12 mouse cellular contexts compared by ENCODE assay signal in the genomic region with DNA sequence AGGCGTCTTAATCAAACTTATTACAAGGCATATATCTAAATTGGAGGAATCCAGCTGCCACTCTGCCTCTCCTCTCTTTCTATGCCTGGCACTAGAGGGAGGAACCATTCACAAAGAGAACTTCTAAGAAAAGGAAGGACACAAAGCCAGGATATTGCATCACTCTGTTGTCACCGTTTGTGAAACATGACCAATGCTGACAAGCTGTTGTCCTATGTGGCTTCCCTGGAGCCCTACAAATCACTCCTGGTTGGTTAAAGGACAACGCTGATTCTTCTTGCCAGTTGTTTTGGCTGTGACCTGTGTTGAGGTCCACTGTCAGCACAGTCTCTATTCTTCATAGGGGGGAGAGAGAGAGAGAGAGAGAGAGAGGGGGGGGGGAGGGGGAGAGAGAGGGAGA. TPM values are rescaled to one million over a fixed set of nuclear protein-coding genes. Genes with fewer than 3 reads are reported as not detected.
A peak's percentile ranks its signal among the peaks of the same experiment; 100 is the strongest.
DNase-seq lines count a peak whose midpoint lies in the region; ATAC-seq and TF ChIP-seq lines count a peak whose summit lies in the region.
"Had no signal": no experiment of that assay in that cellular context is flagged by ENCODE, and none has a peak within 500 bp of the region (broad histone marks: within the 10 kb centered on the region; RNA-seq: fewer than 3 reads in every experiment).

No protein-coding gene starts in this region.

- H3K4me3 ChIP-seq in lung, embryonic 16.5 days (ENCODE audit: low read length), result no peak overlapping the region
- H3K4me3 ChIP-seq in stomach, postnatal 0 days (ENCODE audit: low read depth, low read length), result no peak overlapping the region
- H3K4me3 ChIP-seq: kidney, embryonic 15.5 days; neural tube, embryonic 13.5 days had no signal

- H3K9ac ChIP-seq in lung, embryonic 16.5 days (ENCODE audit: low read length), result no peak overlapping the region
- no peak overlapping the region for H3K9ac ChIP-seq in stomach, postnatal 0 days (ENCODE audit: low read length)
- H3K9ac ChIP-seq: kidney, embryonic 15.5 days; neural tube, embryonic 13.5 days had no signal

- no peak for TF ChIP-seq EP300 in stomach, postnatal 0 days (optimal IDR thresholded peaks at IDR 0.05)

- WGBS in lung, embryonic 16.5 days, result 47% methylated on average over 3 of the region's 3 CpGs
- 52% methylated on average over 3 of the region's 3 CpGs for WGBS in stomach, postnatal 0 days

- H3K27me3 ChIP-seq in lung, embryonic 16.5 days (ENCODE audit: control insufficient read depth, insufficient read depth, low read depth, low read length), result no peaks in the 10 kb centered on the region
- H3K27me3 ChIP-seq in stomach, postnatal 0 days (ENCODE audit: control insufficient read depth, insufficient read depth, low read length), result no peaks in the 10 kb centered on the region
- H3K27me3 ChIP-seq: kidney, embryonic 15.5 days; neural tube, embryonic 13.5 days had no signal

- H3K27ac ChIP-seq in lung, embryonic 16.5 days (ENCODE audit: low read length), result no peak overlapping the region
- H3K27ac ChIP-seq in stomach, postnatal 0 days (replicated peaks), result no peak overlapping the region
- H3K27ac ChIP-seq: kidney, embryonic 15.5 days; neural tube, embryonic 13.5 days had no signal

- 0 out of 2 replicates have a peak, but pooled peaks have one; percentile 39 for ATAC-seq in lung, embryonic 16.5 days (ENCODE audit: low read depth)
- ATAC-seq in stomach, postnatal 0 days (ENCODE audit: low FRiP score, low TSS enrichment), result no peak

- no peaks in the 10 kb centered on the region for H3K9me3 ChIP-seq in lung, embryonic 16.5 days (ENCODE audit: control insufficient read depth, low read length)
- H3K9me3 ChIP-seq in stomach, postnatal 0 days (ENCODE audit: control insufficient read depth, low read length), result no peaks in the 10 kb centered on the region
- H3K9me3 ChIP-seq: kidney, embryonic 15.5 days; neural tube, embryonic 13.5 days had no signal

- no peak overlapping the region for H3K4me2 ChIP-seq in lung, embryonic 16.5 days (ENCODE audit: low read depth, low read length)
- no peak overlapping the region for H3K4me2 ChIP-seq in stomach, postnatal 0 days (replicated peaks; ENCODE audit: low read depth)
- H3K4me2 ChIP-seq: kidney, embryonic 15.5 days; neural tube, embryonic 13.5 days had no signal

- TF ChIP-seq CTCF in stomach, postnatal 0 days (IDR thresholded peaks at IDR 0.05; ENCODE audit: low read depth), result no peak

- DNase-seq in adrenal gland, adult 2 months, result peak; percentile 80
- DNase-seq in adrenal gland, postnatal 4 days (ENCODE audit: low spot score in 2 of 2), result no peak
- peak; percentile 51 for DNase-seq in 3T3-L1 (ENCODE audit: low read depth, low spot score)
- peak; percentile 69 for DNase-seq in adrenal gland, postnatal 14 days
- DNase-seq in stomach, postnatal 0 days (ENCODE audit: low spot score), result no peak
- no peak for DNase-seq in cerebellum, postnatal 14 days
- DNase-seq in gastrocnemius, postnatal 25 days, result no peak
- DNase-seq: B cell, adult 2 months; cerebellum, postnatal 25 days had no signal

- no peaks in the 10 kb centered on the region for H3K36me3 ChIP-seq in lung, embryonic 16.5 days (ENCODE audit: control insufficient read depth, insufficient read depth, low read length)
- H3K36me3 ChIP-seq in stomach, postnatal 0 days (ENCODE audit: control insufficient read depth, insufficient read depth, low read length), result no peaks in the 10 kb centered on the region
- H3K36me3 ChIP-seq: kidney, embryonic 15.5 days; neural tube, embryonic 13.5 days had no signal

- peaks cover 13% of the 10 kb centered on the region for H3K4me1 ChIP-seq in lung, embryonic 16.5 days (replicated peaks; ENCODE audit: control insufficient read depth, insufficient read depth, low read length)
- 0 out of 2 replicates have a peak, but pooled peaks cover 3% of the 10 kb centered on the region for H3K4me1 ChIP-seq in stomach, postnatal 0 days (replicated peaks; ENCODE audit: control insufficient read depth, insufficient read depth)

RNA-seq across cellular contexts. Expression of a gene that starts 17.2 kb away (rescaled TPM):
- total RNA-seq in adrenal gland, adult 2 months (2021), result 10 to 100 TPM in 1 of 2 experiments, 1 to 10 TPM in 1; 6.3 to 36.7 TPM
- polyA plus RNA-seq in adrenal gland, adult 2 months (2012; rRNA removed), result 46.1 and 72.3 TPM in 2 replicates
- 10 to 100 TPM; 17.3 to 17.5 TPM for total RNA-seq in adrenal gland, postnatal 4 days (2021)
- total RNA-seq in adrenal gland, postnatal 14 days (2021), result 12.0 and 17.0 TPM in 2 replicates
- polyA plus RNA-seq in lung, embryonic 16.5 days (2015; fragmentation: Nextera tagmentation; extraction: Ambion mirVana), result 6.6 and 7.7 TPM in 2 replicates
- polyA plus RNA-seq in stomach, postnatal 0 days (2015; fragmentation: Nextera tagmentation; extraction: Ambion mirVana), result 3.5 and 4.0 TPM in 2 replicates
- total RNA-seq in gastrocnemius, postnatal 25 days (2021), result 1 to 10 TPM; 7.5 to 9.2 TPM

Comparison
In these comparisons a context has a peak if more than half of its experiments do, and no peak if none do; other contexts are left out.
1. DNase-seq: peak in adrenal gland, adult 2 months (single experiment), 3T3-L1 (single experiment) and adrenal gland, postnatal 14 days (single experiment); none in adrenal gland, postnatal 4 days (0 of 2), stomach, postnatal 0 days (single experiment), cerebellum, postnatal 14 days (0 of 2) and gastrocnemius, postnatal 25 days (single experiment).